Comparison of ENCODE assay signal across 8 mouse cellular contexts in genomic region chr3:127791595-127792561, GRCm38 (mm10). TPM values are rescaled to one million over a fixed set of nuclear protein-coding genes. Genes with fewer than 3 reads are reported as not detected.
A peak's percentile ranks its signal among the peaks of the same experiment; 100 is the strongest.
DNase-seq lines count a peak whose midpoint lies in the region; ATAC-seq and TF ChIP-seq lines count a peak whose summit lies in the region.

No protein-coding gene starts in this region.

- intact Hi-C loops in gastrocnemius, adult 2 months (cut with DNase I) = loop anchor here (5.0 kb wide), 1 partner anchor 45 kb away; the partner anchor contains the start of gene Ap1ar
- intact Hi-C loops in gastrocnemius, postnatal 36 days (cut with DNase I) = loop anchor here (5.0 kb wide), 1 partner anchor 45 kb away; the partner anchor contains the start of gene Ap1ar

- no peak for DNase-seq in gastrocnemius, adult 2 months
- DNase-seq in gastrocnemius, postnatal 36 days = no peak
- DNase-seq in A20 (ENCODE audit: low read depth, low spot score) = peak; percentile 51
- no peak for DNase-seq in forebrain, embryonic 14.5 days (ENCODE audit: low spot score)
- DNase-seq in urinary bladder, postnatal 36 days (ENCODE audit: low spot score in 2 of 2) = no peak
- DNase-seq in urinary bladder, adult 18-20 months (ENCODE audit: low spot score in 2 of 2) = no peak

- peak overlapping the region; percentile 98; the same call in 1 of the 2 replicates for H3K4me2 ChIP-seq in forebrain, embryonic 14.5 days (ENCODE audit: low read length)

- no peak overlapping the region for H3K27ac ChIP-seq in gastrocnemius, adult 2 months
- no peak overlapping the region for H3K27ac ChIP-seq in forebrain, embryonic 14.5 days (ENCODE audit: low read depth, low read length)

- no peaks in the 10 kb centered on the region for H3K36me3 ChIP-seq in forebrain, embryonic 14.5 days (ENCODE audit: control insufficient read depth, insufficient read depth, low read length)

- H3K9me3 ChIP-seq in forebrain, embryonic 14.5 days (replicated peaks; ENCODE audit: control insufficient read depth, low read length) = no peaks in the 10 kb centered on the region

- WGBS in forebrain, embryonic 14.5 days = 59% methylated on average over 4 of the region's 4 CpGs

- H3K4me1 ChIP-seq in forebrain, embryonic 14.5 days (ENCODE audit: control insufficient read depth, insufficient read depth, low read length) = peaks cover 5% of the 10 kb centered on the region; the same call in 1 of the 2 replicates

- H3K4me3 ChIP-seq in gastrocnemius, adult 2 months = peak overlapping the region; percentile 9; the same call in 1 of the 2 replicates
- H3K4me3 ChIP-seq in forebrain, embryonic 14.5 days (ENCODE audit: low read depth, low read length) = no peak overlapping the region

- peaks cover 21% of the 10 kb centered on the region for H3K27me3 ChIP-seq in forebrain, embryonic 14.5 days (replicated peaks; ENCODE audit: control insufficient read depth, insufficient read depth, low read length)

- no peak for ATAC-seq in forebrain, embryonic 14.5 days
- ATAC-seq in megakaryocyte progenitor cell, adult 5-6 weeks (replicated peaks; ENCODE audit: poor library complexity) = peak; percentile 58
- ATAC-seq in cerebellum, adult (ENCODE audit: insufficient number of reproducible peaks, low FRiP score, low TSS enrichment) = no peak

- no peak for TF ChIP-seq CTCF in gastrocnemius, adult 2 months (IDR thresholded peaks at IDR 0.05)

- H3K9ac ChIP-seq in forebrain, embryonic 14.5 days (ENCODE audit: low read length) = no peak overlapping the region

RNA-seq across cellular contexts. Expression of gene Tifa, which starts 2.3 kb away (rescaled TPM):
- total RNA-seq in gastrocnemius, adult 2 months (2021) = 1 to 10 TPM in 1 of 2 experiments, under 1 TPM in 1; 0.64 to 1.3 TPM
- total RNA-seq in gastrocnemius, postnatal 36 days (2021) = 1 to 10 TPM in 1 of 2 experiments, under 1 TPM in 1; 0.59 to 1.0 TPM
- 6.2 and 6.7 TPM in 2 replicates for polyA plus RNA-seq in forebrain, embryonic 14.5 days (2014; fragmentation: Nextera tagmentation; extraction: Ambion mirVana)
- 56.4 and 60.7 TPM in 2 replicates for total RNA-seq in megakaryocyte progenitor cell, adult 5-6 weeks (2015)
- 53.6 and 57.0 TPM in 2 replicates for total RNA-seq in megakaryocyte progenitor cell, adult 5-6 weeks (2017)

RNA-seq across cellular contexts. Expression of gene Alpk1, which starts 11.6 kb away (rescaled TPM):
- total RNA-seq in gastrocnemius, adult 2 months (2021) = 1 to 10 TPM; 1.4 to 1.6 TPM
- 1 to 10 TPM; 1.1 to 1.4 TPM for total RNA-seq in gastrocnemius, postnatal 36 days (2021)
- polyA plus RNA-seq in forebrain, embryonic 14.5 days (2014; fragmentation: Nextera tagmentation; extraction: Ambion mirVana) = 0.93 and 1.1 TPM in 2 replicates
- total RNA-seq in megakaryocyte progenitor cell, adult 5-6 weeks (2015) = 7.1 and 10.3 TPM in 2 replicates
- 13.6 and 19.1 TPM in 2 replicates for total RNA-seq in megakaryocyte progenitor cell, adult 5-6 weeks (2017)

RNA-seq across cellular contexts. Expression of gene Ap1ar, which starts 45.4 kb away (rescaled TPM):
- 10 to 100 TPM; 22.2 to 25.1 TPM for total RNA-seq in gastrocnemius, adult 2 months (2021)
- 10 to 100 TPM; 19.6 to 20.9 TPM for total RNA-seq in gastrocnemius, postnatal 36 days (2021)
- polyA plus RNA-seq in forebrain, embryonic 14.5 days (2014; fragmentation: Nextera tagmentation; extraction: Ambion mirVana) = 42.8 and 53.3 TPM in 2 replicates
- 60.0 and 69.6 TPM in 2 replicates for total RNA-seq in megakaryocyte progenitor cell, adult 5-6 weeks (2015)
- total RNA-seq in megakaryocyte progenitor cell, adult 5-6 weeks (2017) = 56.3 and 71.7 TPM in 2 replicates

Comparison
In these comparisons a context has a peak if more than half of its experiments do, and no peak if none do; other contexts are left out.
1. RNA of gene Tifa, which starts 2.3 kb away (total RNA-seq): 53.6 to 60.7 TPM in megakaryocyte progenitor cell, adult 5-6 weeks; 0.64 to 1.3 TPM in gastrocnemius, adult 2 months and 0.59 to 1.0 TPM in gastrocnemius, postnatal 36 days; every median in the first group is over 10 times any median in the second.